Mouse (Mus musculus) heart, embryonic 10.5 days (tissue): ENCODE results near the gene Nav2. TPM values are rescaled to one million over a fixed set of nuclear protein-coding genes. Genes with fewer than 3 reads are reported as not detected.
A peak's percentile ranks its signal among the peaks of the same experiment; 100 is the strongest.

Experiments
- DNase-seq: peaks from one replicate; pipeline ENCODE4 v3.0.0-alpha.2; 2017; ENCODE audit warnings: low spot score
- H3K27ac ChIP-seq: fragments of 300-500 bp; sonication (generic); 2 replicates; pipeline ENCODE4 v1.5.1; 2016; ENCODE audit warnings: mild to moderate bottlenecking
- H3K27me3 ChIP-seq: fragments of 300-500 bp; sonication (generic); 2 replicates; pipeline ENCODE4 v1.6.1; 2016; ENCODE audit warnings: mild to moderate bottlenecking; ENCODE audit not compliant: poor library complexity, insufficient read depth, severe bottlenecking
- H3K36me3 ChIP-seq: fragments of 300-500 bp; sonication (generic); 2 replicates; pipeline ENCODE4 v1.6.1; 2016; ENCODE audit warnings: mild to moderate bottlenecking, moderate library complexity
- H3K4me1 ChIP-seq: fragments of 300-500 bp; sonication (generic); 2 replicates; pipeline ENCODE4 v1.6.1; 2016; ENCODE audit warnings: mild to moderate bottlenecking
- H3K4me3 ChIP-seq: fragments of 300-500 bp; sonication (generic); 2 replicates; pipeline ENCODE4 v1.5.1; 2016; ENCODE audit warnings: mild to moderate bottlenecking, moderate library complexity
- H3K9me3 ChIP-seq: fragments of 300-500 bp; sonication (generic); 2 replicates; pipeline ENCODE4 v1.6.1; 2016; ENCODE audit warnings: mild to moderate bottlenecking, moderate library complexity
- WGBS: fragments of 180-500 bp; shearing (Covaris S2); methylation state at CpG from one replicate; pipeline ENCODE4 v1.1.7; 2016; 5-methylcytosine and 5-hydroxymethylcytosine counted together
- polyA plus RNA-seq: library from polyadenylated mRNA; unstranded; fragments of >200 nt; fragmentation: Nextera tagmentation; extraction: Ambion mirVana; gene quantifications from 2 replicates; pipeline ENCODE4 v1.2.1, GENCODE M21; 2016

The Nav2 gene
- polyA plus RNA-seq, 1 experiment from 2014 or later: 23.3 TPM

GRCm38 (mm10) chr7:49145749-49146670 is 237.5 kb downstream of the Nav2 start:
- Histone ChIP-seq H3K4me3 (no peak overlapping the region), H3K27ac (peak overlapping the region; percentile 80), H3K9me3 (no peaks in the 10 kb centered on the region), H3K27me3 (no peaks in the 10 kb centered on the region), H3K4me1 (peaks cover 19% of the 10 kb centered on the region), H3K36me3 (no peaks in the 10 kb centered on the region)
- DNase-seq: peak; percentile 88
- 35% methylated on average over 22 of the region's 22 CpGs for WGBS

- H3K4me1 ChIP-seq: peaks cover 12% of the 10 kb centered on the region
- 0 out of 2 replicates have a peak, but pooled peaks cover 5% of the 10 kb centered on the region for H3K9me3 ChIP-seq
- 46% methylated on average over 5 of the region's 5 CpGs for WGBS
- H3K36me3 ChIP-seq: no peaks in the 10 kb centered on the region
- no peak overlapping the region for H3K4me3 ChIP-seq
- H3K27me3 ChIP-seq: no peaks in the 10 kb centered on the region
- no peak for DNase-seq
- H3K27ac ChIP-seq: peak overlapping the region; percentile 59; the same call in 1 of the 2 replicates
These were observed 243.8 kb downstream of the Nav2 start for GRCm38 (mm10) chr7:49152297-49152696.

- Histone ChIP-seq H3K4me1 (peaks cover 12% of the 10 kb centered on the region), H3K9me3 (0 out of 2 replicates have a peak, but pooled peaks cover 5% of the 10 kb centered on the region), H3K4me3 (no peak overlapping the region), H3K36me3 (no peaks in the 10 kb centered on the region), H3K27ac (peak overlapping the region; percentile 59; the same call in 1 of the 2 replicates), H3K27me3 (no peaks in the 10 kb centered on the region)
- DNase-seq: no peak
- WGBS: 66% methylated on average over 9 of the region's 9 CpGs
These were observed 244.2 kb downstream of the Nav2 start for GRCm38 (mm10) chr7:49152713-49153112.

- Histone ChIP-seq H3K9me3 (0 out of 2 replicates have a peak, but pooled peaks cover 5% of the 10 kb centered on the region), H3K27me3 (no peaks in the 10 kb centered on the region), H3K27ac (peak overlapping the region; percentile 69), H3K4me1 (peaks cover 31% of the 10 kb centered on the region), H3K36me3 (no peaks in the 10 kb centered on the region), H3K4me3 (no peak overlapping the region)
- no peak for DNase-seq
- 48% methylated on average over 12 of the region's 12 CpGs for WGBS
These were observed 250.3 kb downstream of the Nav2 start for GRCm38 (mm10) chr7:49158641-49159381.

- 0 out of 2 replicates have a peak, but pooled peaks cover 5% of the 10 kb centered on the region for H3K9me3 ChIP-seq
- 81% methylated on average over 18 of the region's 18 CpGs for WGBS
These were observed 251.4 kb downstream of the Nav2 start for GRCm38 (mm10) chr7:49159646-49160555.

GRCm38 (mm10) chr7:49162079-49162478 is 253.6 kb downstream of the Nav2 start:
- DNase-seq: no peak
- no peak overlapping the region for H3K4me3 ChIP-seq
- 39% methylated on average over 9 of the region's 9 CpGs for WGBS
- peaks cover 35% of the 10 kb centered on the region for H3K4me1 ChIP-seq
- H3K27ac ChIP-seq: 0 out of 2 replicates have a peak overlapping the region, but pooled peaks have one; percentile 11
- no peaks in the 10 kb centered on the region for H3K27me3 ChIP-seq
- H3K36me3 ChIP-seq: no peaks in the 10 kb centered on the region
- no peaks in the 10 kb centered on the region for H3K9me3 ChIP-seq

More at GRCm38 (mm10) chr7:49159646-49160555, 251.4 kb downstream of the Nav2 start:
- DNase-seq: no peak
- Histone ChIP-seq H3K27ac (peak overlapping the region; percentile 47), H3K4me1 (peaks cover 31% of the 10 kb centered on the region), H3K36me3 (no peaks in the 10 kb centered on the region), H3K4me3 (no peak overlapping the region), H3K27me3 (no peaks in the 10 kb centered on the region)

GRCm38 (mm10) chr7:49163789-49164188 is 255.3 kb downstream of the Nav2 start:
- no peak for DNase-seq
- WGBS: 79% methylated on average over 11 of the region's 11 CpGs
- Histone ChIP-seq H3K4me3 (no peak overlapping the region), H3K9me3 (no peaks in the 10 kb centered on the region), H3K36me3 (no peaks in the 10 kb centered on the region), H3K27me3 (no peaks in the 10 kb centered on the region), H3K4me1 (peaks cover 31% of the 10 kb centered on the region), H3K27ac (no peak overlapping the region)

GRCm38 (mm10) chr7:49164868-49165267 is 256.4 kb downstream of the Nav2 start:
- DNase-seq: no peak
- WGBS: 78% methylated on average over 8 of the region's 8 CpGs
- no peak overlapping the region for H3K27ac ChIP-seq
- H3K4me1 ChIP-seq: peaks cover 26% of the 10 kb centered on the region
- H3K4me3 ChIP-seq: no peak overlapping the region
- H3K27me3 ChIP-seq: no peaks in the 10 kb centered on the region
- no peaks in the 10 kb centered on the region for H3K9me3 ChIP-seq
- no peaks in the 10 kb centered on the region for H3K36me3 ChIP-seq

- 61% methylated on average over 3 of the region's 3 CpGs for WGBS
- no peaks in the 10 kb centered on the region for H3K27me3 ChIP-seq
- no peaks in the 10 kb centered on the region for H3K36me3 ChIP-seq
- DNase-seq: no peak
- H3K9me3 ChIP-seq: no peaks in the 10 kb centered on the region
- H3K4me1 ChIP-seq: peaks cover 31% of the 10 kb centered on the region
- 0 out of 2 replicates have a peak overlapping the region, but pooled peaks have one; percentile 22 for H3K27ac ChIP-seq
- no peak overlapping the region for H3K4me3 ChIP-seq
These were observed 264.4 kb downstream of the Nav2 start for GRCm38 (mm10) chr7:49172926-49173325.

- Histone ChIP-seq H3K4me1 (peaks cover 41% of the 10 kb centered on the region), H3K9me3 (no peaks in the 10 kb centered on the region), H3K36me3 (no peaks in the 10 kb centered on the region), H3K4me3 (no peak overlapping the region), H3K27ac (peak overlapping the region; percentile 80), H3K27me3 (no peaks in the 10 kb centered on the region)
- DNase-seq: no peak
- 69% methylated on average over 9 of the region's 9 CpGs for WGBS
These were observed 267.4 kb downstream of the Nav2 start for GRCm38 (mm10) chr7:49175784-49176409.

- DNase-seq: no peak
- Histone ChIP-seq H3K36me3 (no peaks in the 10 kb centered on the region), H3K4me1 (peaks cover 48% of the 10 kb centered on the region), H3K4me3 (no peak overlapping the region), H3K27me3 (no peaks in the 10 kb centered on the region), H3K9me3 (no peaks in the 10 kb centered on the region), H3K27ac (peak overlapping the region; percentile 80; the same call in 1 of the 2 replicates)
- WGBS: 83% methylated on average over 21 of the region's 21 CpGs
These were observed 268.2 kb downstream of the Nav2 start for GRCm38 (mm10) chr7:49176590-49177201.
